Mouse (Mus musculus) splenic B cell, adult 2 months (primary cell): Measurements from ENCODE around the gene Mlh3.
A peak's percentile ranks its signal among the peaks of the same experiment; 100 is the strongest.

Source experiments
- DNase-seq: peaks from one replicate; pipeline ENCODE4 v3.0.0-alpha.2; 2011; ENCODE audit warnings: low read depth, low spot score
- H3K27me3 ChIP-seq: 2 replicates; pipeline ENCODE4 v1.6.1; 2012; ENCODE audit warnings: mild to moderate bottlenecking, low read length, moderate library complexity, mixed read lengths; ENCODE audit not compliant: control insufficient read depth, poor library complexity, insufficient read depth, severe bottlenecking
- H3K36me3 ChIP-seq: 2 replicates; pipeline ENCODE4 v1.6.1; 2012; ENCODE audit warnings: mild to moderate bottlenecking, low read length, moderate library complexity, mixed read lengths; ENCODE audit not compliant: control insufficient read depth, poor library complexity, insufficient read depth, severe bottlenecking

The Mlh3 gene

GRCm38 (mm10) chr12:85270319-85270718 is at the start of gene Mlh3:
Mlh3 (minus strand) TSS chr12:85270599.
- Histone ChIP-seq H3K27me3 (no peaks in the 10 kb centered on the region), H3K36me3 (no peaks in the 10 kb centered on the region)
- peak; percentile 91 for DNase-seq

GRCm38 (mm10) chr12:85308651-85309050 is 38.3 kb upstream of the Mlh3 start:
- peaks cover 15% of the 10 kb centered on the region for H3K36me3 ChIP-seq
- H3K27me3 ChIP-seq: no peaks in the 10 kb centered on the region
- DNase-seq: no peak

GRCm38 (mm10) chr12:85305247-85305892 is 35.0 kb upstream of the Mlh3 start:
- H3K36me3 ChIP-seq: peaks cover 15% of the 10 kb centered on the region
- DNase-seq: peak; percentile 91
- no peaks in the 10 kb centered on the region for H3K27me3 ChIP-seq

GRCm38 (mm10) chr12:85304725-85305124 is 34.3 kb upstream of the Mlh3 start:
- Histone ChIP-seq H3K36me3 (peaks cover 13% of the 10 kb centered on the region), H3K27me3 (no peaks in the 10 kb centered on the region)
- DNase-seq: peak; percentile 88

GRCm38 (mm10) chr12:85303256-85303655 is 32.9 kb upstream of the Mlh3 start:
- DNase-seq: no peak
- Histone ChIP-seq H3K27me3 (no peaks in the 10 kb centered on the region), H3K36me3 (peaks cover 8% of the 10 kb centered on the region; the same call in 1 of the 2 replicates)

- DNase-seq: no peak
- peaks cover 5% of the 10 kb centered on the region; the same call in 1 of the 2 replicates for H3K36me3 ChIP-seq
- no peaks in the 10 kb centered on the region for H3K27me3 ChIP-seq
Observed at GRCm38 (mm10) chr12:85298835-85299180, 28.4 kb upstream of the Mlh3 start.

GRCm38 (mm10) chr12:85298127-85298834 is 27.9 kb upstream of the Mlh3 start:
- no peak for DNase-seq
- Histone ChIP-seq H3K27me3 (no peaks in the 10 kb centered on the region), H3K36me3 (peaks cover 5% of the 10 kb centered on the region; the same call in 1 of the 2 replicates)

GRCm38 (mm10) chr12:85297345-85297997 is 27.1 kb upstream of the Mlh3 start:
- no peak for DNase-seq

GRCm38 (mm10) chr12:85296915-85297314 is 26.5 kb upstream of the Mlh3 start:
- Histone ChIP-seq H3K27me3 (no peaks in the 10 kb centered on the region), H3K36me3 (peaks cover 4% of the 10 kb centered on the region; the same call in 1 of the 2 replicates)
- DNase-seq: no peak

More at GRCm38 (mm10) chr12:85297345-85297997, 27.1 kb upstream of the Mlh3 start:
- H3K36me3 ChIP-seq: peaks cover 4% of the 10 kb centered on the region; the same call in 1 of the 2 replicates
- no peaks in the 10 kb centered on the region for H3K27me3 ChIP-seq

- no peaks in the 10 kb centered on the region; the same call in 1 of the 2 replicates for H3K27me3 ChIP-seq
- no peak for DNase-seq
- no peaks in the 10 kb centered on the region; the same call in 1 of the 2 replicates for H3K36me3 ChIP-seq
Observed at GRCm38 (mm10) chr12:85295506-85295905, 25.1 kb upstream of the Mlh3 start.

GRCm38 (mm10) chr12:85292906-85293305 is 22.5 kb upstream of the Mlh3 start:
- no peaks in the 10 kb centered on the region for H3K36me3 ChIP-seq
- H3K27me3 ChIP-seq: no peaks in the 10 kb centered on the region; the same call in 1 of the 2 replicates
- DNase-seq: peak; percentile 44

- no peaks in the 10 kb centered on the region; the same call in 1 of the 2 replicates for H3K27me3 ChIP-seq
- no peaks in the 10 kb centered on the region for H3K36me3 ChIP-seq
- DNase-seq: no peak
Observed at GRCm38 (mm10) chr12:85292288-85292687, 21.9 kb upstream of the Mlh3 start.

- DNase-seq: no peak
- Histone ChIP-seq H3K36me3 (no peaks in the 10 kb centered on the region), H3K27me3 (no peaks in the 10 kb centered on the region; the same call in 1 of the 2 replicates)
Observed at GRCm38 (mm10) chr12:85291541-85291940, 21.1 kb upstream of the Mlh3 start.

- no peak for DNase-seq
- H3K36me3 ChIP-seq: no peaks in the 10 kb centered on the region
- no peaks in the 10 kb centered on the region; the same call in 1 of the 2 replicates for H3K27me3 ChIP-seq
Observed at GRCm38 (mm10) chr12:85290633-85291032, 20.2 kb upstream of the Mlh3 start.
